Mouse (Mus musculus) testis, adult 2 months (tissue): Measurements from ENCODE around the gene Gmpr.

ENCODE experiments used
- CTCF ChIP-seq: fragments of 200-500 bp; IDR thresholded peaks from 2 replicates; pipeline ENCODE4 v1.5.1; 2012; ENCODE audit warnings: low read depth, mild to moderate bottlenecking, inconsistent platforms, low read length, moderate library complexity; ENCODE audit not compliant: control insufficient read depth, insufficient read depth, insufficient replicate concordance
- POLR2A ChIP-seq: fragments of 200-500 bp; IDR thresholded peaks from 2 replicates; pipeline ENCODE4 v1.6.1; 2012; ENCODE audit warnings: low read depth, mild to moderate bottlenecking, inconsistent platforms, low read length, moderate library complexity; ENCODE audit not compliant: control insufficient read depth

DNA sequence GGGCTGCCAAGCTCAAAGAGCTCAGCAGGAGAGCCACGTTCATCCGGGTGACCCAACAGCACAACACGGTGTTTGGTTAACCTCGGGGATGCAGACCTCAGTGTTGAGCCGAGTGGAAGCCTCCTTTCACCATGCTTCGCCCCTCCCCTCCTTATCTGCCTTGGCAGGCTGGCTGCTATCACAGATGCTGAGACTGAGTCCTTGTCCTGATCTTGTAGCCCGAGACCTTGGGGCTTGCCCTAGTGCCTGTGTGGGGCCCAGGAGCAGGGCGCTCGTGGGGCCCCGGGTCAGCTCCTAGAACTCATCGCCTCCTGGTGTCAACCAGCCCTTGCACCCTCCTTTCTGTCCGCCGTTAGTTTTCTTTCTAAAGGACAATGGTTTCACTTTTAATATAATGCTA lies 38.7 kb downstream of the Gmpr start:
- TF ChIP-seq CTCF (no peak), POLR2A (no peak)
